Mouse (Mus musculus) midbrain, embryonic 14.5 days (tissue): ENCODE results near the gene Ttyh2. TPM values are rescaled to one million over a fixed set of nuclear protein-coding genes. Genes with fewer than 3 reads are reported as not detected.

Experiments
- ATAC-seq: fragments of 200-750 bp; cut with Nextera tagmentation; 2 replicates; pipeline ENCODE4 v1.8.0; 2017; ENCODE audit warnings: moderate number of reproducible peaks, moderate library complexity; ENCODE audit not compliant: low FRiP score, low TSS enrichment
- DNase-seq: peaks from one replicate; pipeline ENCODE4 v3.0.0-alpha.2; 2015
- H3K27ac ChIP-seq: fragments of 300-500 bp; sonication (generic); replicated peaks from 2 replicates; pipeline ENCODE4 v1.5.1; 2014; ENCODE audit warnings: mild to moderate bottlenecking, low read depth, low read length, moderate library complexity
- H3K27me3 ChIP-seq: fragments of 300-500 bp; sonication (generic); 2 replicates; pipeline ENCODE4 v1.6.1; 2014; ENCODE audit warnings: low read length, control low read depth, mixed read lengths; ENCODE audit not compliant: control insufficient read depth, insufficient read depth
- H3K36me3 ChIP-seq: fragments of 300-500 bp; sonication (generic); 2 replicates; pipeline ENCODE4 v1.6.1; 2014; ENCODE audit warnings: low read length, control low read depth; ENCODE audit not compliant: control insufficient read depth, insufficient read depth
- H3K4me1 ChIP-seq: fragments of 300-500 bp; sonication (generic); 2 replicates; pipeline ENCODE4 v1.6.1; 2014; ENCODE audit warnings: mild to moderate bottlenecking, antibody characterized with exemption, low read length, control low read depth; ENCODE audit not compliant: control insufficient read depth, insufficient read depth
- H3K4me2 ChIP-seq: fragments of 300-500 bp; sonication (generic); 2 replicates; pipeline ENCODE4 v1.6.1; 2014; ENCODE audit warnings: mild to moderate bottlenecking, low read length, moderate library complexity
- H3K4me3 ChIP-seq: fragments of 300-500 bp; sonication (generic); replicated peaks from 2 replicates; pipeline ENCODE4 v1.5.1; 2014; ENCODE audit warnings: low read depth, low read length
- H3K9ac ChIP-seq: fragments of 300-500 bp; sonication (generic); replicated peaks from 2 replicates; pipeline ENCODE4 v1.6.1; 2014; ENCODE audit warnings: mild to moderate bottlenecking, low read length, moderate library complexity
- H3K9me3 ChIP-seq: fragments of 300-500 bp; sonication (generic); 2 replicates; pipeline ENCODE4 v1.6.1; 2016; ENCODE audit warnings: low read length, control low read depth, mixed read lengths; ENCODE audit not compliant: control insufficient read depth
- WGBS: fragments of 180-500 bp; shearing (Covaris S2); extraction: QIAGEN DNeasy Blood & Tissue Kit; methylation state at CpG from one replicate; pipeline ENCODE4 v1.1.7; 2014; 5-methylcytosine and 5-hydroxymethylcytosine counted together
- polyA plus RNA-seq: library from polyadenylated mRNA; unstranded; fragments of >200 nt; fragmentation: Nextera tagmentation; extraction: Ambion mirVana; gene quantifications from 2 replicates; pipeline ENCODE4 v1.2.1, GENCODE M21; 2014

Gene Ttyh2
- polyA plus RNA-seq, 1 experiment from 2014 or later = 31.0 TPM

GRCm38 (mm10) chr11:114686221-114686959 lies 11.2 kb downstream of the Ttyh2 start:
- ATAC-seq (no peak), DNase-seq (no peak)
- Histone ChIP-seq H3K9me3 (no peaks in the 10 kb centered on the region), H3K4me3 (no peak overlapping the region), H3K27me3 (no peaks in the 10 kb centered on the region), H3K9ac (no peak overlapping the region), H3K36me3 (no peaks in the 10 kb centered on the region), H3K4me2 (no peak overlapping the region), H3K27ac (no peak overlapping the region), H3K4me1 (no peaks in the 10 kb centered on the region)
- 94% methylated on average over 16 of the region's 16 CpGs for WGBS

DNA sequence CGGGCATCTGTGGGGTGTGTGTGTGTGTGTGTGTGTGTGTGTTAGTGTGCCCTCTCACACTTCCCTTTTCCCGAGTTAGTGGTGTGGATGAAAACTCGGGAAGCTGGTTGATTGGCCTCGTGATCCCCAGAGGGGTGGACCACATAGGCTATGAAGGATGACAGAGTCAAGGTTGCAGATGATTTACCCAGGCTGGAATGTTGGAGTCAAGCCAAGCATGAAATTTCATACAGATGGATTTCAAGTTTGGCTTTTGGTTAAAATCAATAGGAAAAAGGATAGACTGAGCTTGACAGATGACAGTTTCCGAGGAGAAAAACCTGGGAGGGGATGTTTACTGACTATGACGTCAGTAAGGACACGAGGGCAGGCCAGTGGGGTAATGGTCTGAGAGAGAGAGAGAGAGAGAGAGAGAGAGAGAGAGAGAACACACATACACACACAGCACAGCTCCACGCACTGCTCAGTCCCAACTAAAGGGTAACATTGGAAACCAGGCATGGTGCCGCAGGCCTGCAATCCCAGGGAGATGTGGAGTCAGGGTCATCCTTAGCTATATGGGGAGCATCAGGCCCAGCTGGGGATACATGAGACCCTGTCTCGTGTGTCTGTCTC lies 12.4 kb downstream of the Ttyh2 start:
- 62% methylated on average over 10 of the region's 10 CpGs for WGBS
- H3K27ac ChIP-seq = no peak overlapping the region
- ATAC-seq = no peak

DNA sequence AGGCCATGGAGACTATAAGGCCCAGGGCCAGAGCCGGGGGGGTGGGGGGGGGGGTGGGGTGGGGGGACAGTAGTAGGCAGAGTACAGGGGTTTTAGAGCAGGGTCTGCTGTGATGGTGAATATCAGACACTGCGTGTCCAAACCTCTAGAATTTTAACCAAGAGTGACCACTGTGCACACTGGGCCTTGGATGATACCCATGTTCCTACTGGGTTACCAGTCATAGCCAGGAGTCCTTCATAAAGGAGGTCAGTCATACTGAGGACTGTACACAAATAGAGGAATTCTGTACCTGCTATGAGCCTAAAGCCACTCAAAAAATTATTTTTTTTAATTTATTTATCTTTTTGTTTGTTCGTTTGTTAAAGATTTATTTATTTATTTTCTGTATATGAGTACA lies 13.5 kb downstream of the Ttyh2 start:
- DNase-seq = no peak
- no peak for ATAC-seq
- Histone ChIP-seq H3K9ac (no peak overlapping the region), H3K27me3 (no peaks in the 10 kb centered on the region), H3K36me3 (no peaks in the 10 kb centered on the region), H3K4me2 (no peak overlapping the region), H3K9me3 (no peaks in the 10 kb centered on the region), H3K4me1 (no peaks in the 10 kb centered on the region), H3K4me3 (no peak overlapping the region), H3K27ac (no peak overlapping the region)
- 95% methylated on average over 2 of the region's 3 CpGs for WGBS

More for the DNA sequence above, 12.4 kb downstream of the Ttyh2 start:
- no peak overlapping the region for H3K9ac ChIP-seq
- H3K4me2 ChIP-seq = no peak overlapping the region
- H3K36me3 ChIP-seq = no peaks in the 10 kb centered on the region
- H3K9me3 ChIP-seq = no peaks in the 10 kb centered on the region
- no peak overlapping the region for H3K4me3 ChIP-seq
- no peaks in the 10 kb centered on the region for H3K4me1 ChIP-seq
- no peaks in the 10 kb centered on the region for H3K27me3 ChIP-seq
- no peak for DNase-seq

DNA sequence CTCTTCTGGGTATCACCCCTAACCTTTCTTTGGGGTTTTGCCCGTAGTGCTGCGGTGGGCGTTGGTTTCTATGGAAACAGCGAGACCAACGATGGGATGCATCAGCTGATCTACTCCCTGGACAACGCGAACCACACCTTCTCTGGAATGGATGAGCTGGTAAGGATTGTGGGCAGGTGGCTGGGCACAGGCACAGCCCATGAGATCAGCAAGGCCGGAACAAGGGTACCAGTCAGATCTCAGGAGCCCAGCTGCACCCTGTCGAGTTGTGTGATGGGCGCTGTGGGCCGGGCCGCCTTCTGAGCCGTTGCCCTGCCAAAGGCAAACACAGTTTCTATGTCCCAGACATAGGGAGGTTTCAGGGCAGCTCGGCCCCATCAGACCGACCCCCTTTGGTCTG lies 15.0 kb downstream of the Ttyh2 start:
- Histone ChIP-seq H3K4me2 (no peak overlapping the region), H3K4me3 (no peak overlapping the region), H3K9me3 (no peaks in the 10 kb centered on the region), H3K27me3 (no peaks in the 10 kb centered on the region), H3K27ac (no peak overlapping the region), H3K9ac (no peak overlapping the region), H3K36me3 (no peaks in the 10 kb centered on the region), H3K4me1 (no peaks in the 10 kb centered on the region)
- WGBS = 88% methylated on average over 15 of the region's 15 CpGs
- ATAC-seq = no peak
- no peak for DNase-seq

GRCm38 (mm10) chr11:114691454-114692182 lies 16.4 kb downstream of the Ttyh2 start:
- Histone ChIP-seq H3K9ac (no peak overlapping the region), H3K4me1 (no peaks in the 10 kb centered on the region), H3K4me2 (no peak overlapping the region), H3K4me3 (no peak overlapping the region), H3K9me3 (no peaks in the 10 kb centered on the region), H3K27ac (no peak overlapping the region), H3K36me3 (no peaks in the 10 kb centered on the region), H3K27me3 (no peaks in the 10 kb centered on the region)
- DNase-seq (no peak), ATAC-seq (no peak)
- WGBS = 66% methylated on average over 6 of the region's 6 CpGs

- no peak for DNase-seq
- H3K9me3 ChIP-seq = no peaks in the 10 kb centered on the region
- WGBS = 40% methylated on average over 7 of the region's 7 CpGs
Observed at GRCm38 (mm10) chr11:114692601-114693000, 17.4 kb downstream of the Ttyh2 start.

DNA sequence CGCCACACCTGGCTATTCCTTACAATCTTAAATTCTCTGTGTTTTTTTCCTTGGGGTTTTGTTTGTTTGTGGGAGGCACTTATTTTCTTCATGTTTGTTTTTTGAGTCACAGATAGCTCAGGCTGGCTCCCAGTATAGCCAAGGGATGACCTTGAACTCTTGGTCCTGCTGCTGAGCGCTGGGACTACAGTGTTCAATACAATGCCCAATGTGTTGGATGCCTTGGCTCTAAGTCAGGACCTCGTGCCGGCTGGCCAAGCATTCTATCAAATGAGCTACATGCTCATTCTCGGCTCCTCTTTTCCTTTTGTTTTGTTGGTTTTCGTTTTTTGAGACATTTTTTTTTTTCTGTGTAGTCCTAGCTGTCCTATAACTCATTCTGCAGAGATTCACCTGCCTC lies 18.2 kb downstream of the Ttyh2 start:
- Histone ChIP-seq H3K4me1 (no peaks in the 10 kb centered on the region), H3K36me3 (no peaks in the 10 kb centered on the region), H3K27ac (no peak overlapping the region), H3K9ac (no peak overlapping the region), H3K27me3 (no peaks in the 10 kb centered on the region), H3K4me2 (no peak overlapping the region), H3K9me3 (no peaks in the 10 kb centered on the region), H3K4me3 (no peak overlapping the region)
- WGBS = 90% methylated on average over 6 of the region's 6 CpGs
- ATAC-seq (no peak), DNase-seq (no peak)

More at GRCm38 (mm10) chr11:114692601-114693000, 17.4 kb downstream of the Ttyh2 start:
- no peak overlapping the region for H3K27ac ChIP-seq
- H3K36me3 ChIP-seq = no peaks in the 10 kb centered on the region
- H3K4me2 ChIP-seq = no peak overlapping the region
- no peak for ATAC-seq
- H3K4me1 ChIP-seq = no peaks in the 10 kb centered on the region
- no peaks in the 10 kb centered on the region for H3K27me3 ChIP-seq
- no peak overlapping the region for H3K9ac ChIP-seq
- no peak overlapping the region for H3K4me3 ChIP-seq

- Histone ChIP-seq H3K27me3 (no peaks in the 10 kb centered on the region), H3K9ac (no peak overlapping the region), H3K4me3 (no peak overlapping the region), H3K9me3 (no peaks in the 10 kb centered on the region), H3K27ac (no peak overlapping the region), H3K36me3 (no peaks in the 10 kb centered on the region), H3K4me1 (no peaks in the 10 kb centered on the region), H3K4me2 (no peak overlapping the region)
- DNase-seq (no peak), ATAC-seq (no peak)
- 78% methylated on average over 2 of the region's 2 CpGs for WGBS
Observed at GRCm38 (mm10) chr11:114694451-114694850, 19.2 kb downstream of the Ttyh2 start.
